Mouse (Mus musculus) hindbrain, embryonic 12.5 days (tissue): Measurements from ENCODE around the gene Hyls1. TPM values are rescaled to one million over a fixed set of nuclear protein-coding genes. Genes with fewer than 3 reads are reported as not detected.

Experiments
- ATAC-seq: fragments of 200-750 bp; cut with Nextera tagmentation; 2 replicates; pipeline ENCODE4 v1.8.0; 2017; ENCODE audit warnings: moderate TSS enrichment; ENCODE audit not compliant: low FRiP score
- H3K27ac ChIP-seq: fragments of 300-500 bp; sonication (generic); 2 replicates; pipeline ENCODE4 v1.5.1; 2016; ENCODE audit warnings: mild to moderate bottlenecking
- H3K27me3 ChIP-seq: fragments of 300-500 bp; sonication (generic); 2 replicates; pipeline ENCODE4 v1.6.1; 2016; ENCODE audit warnings: mild to moderate bottlenecking
- H3K36me3 ChIP-seq: fragments of 300-500 bp; sonication (generic); 2 replicates; pipeline ENCODE4 v1.6.1; 2016; ENCODE audit warnings: mild to moderate bottlenecking
- H3K4me1 ChIP-seq: fragments of 300-500 bp; sonication (generic); 2 replicates; pipeline ENCODE4 v1.6.1; 2016
- H3K4me2 ChIP-seq: fragments of 300-500 bp; sonication (generic); replicated peaks from 2 replicates; pipeline ENCODE4 v1.6.1; 2016; ENCODE audit warnings: mild to moderate bottlenecking
- H3K4me3 ChIP-seq: fragments of 300-500 bp; sonication (generic); 2 replicates; pipeline ENCODE4 v1.5.1; 2016; ENCODE audit warnings: mild to moderate bottlenecking
- H3K9ac ChIP-seq: fragments of 300-500 bp; sonication (generic); 2 replicates; pipeline ENCODE4 v1.6.1; 2016; ENCODE audit warnings: mild to moderate bottlenecking, moderate library complexity
- H3K9me3 ChIP-seq: fragments of 300-500 bp; sonication (generic); replicated peaks from 2 replicates; pipeline ENCODE4 v1.6.1; 2016; ENCODE audit warnings: mild to moderate bottlenecking
- WGBS: fragments of 180-500 bp; shearing (Covaris S2); methylation state at CpG from one replicate; pipeline ENCODE4 v1.1.7; 2016; 5-methylcytosine and 5-hydroxymethylcytosine counted together
- polyA plus RNA-seq: library from polyadenylated mRNA; unstranded; fragments of >200 nt; fragmentation: Nextera tagmentation; extraction: Ambion mirVana; gene quantifications from 2 replicates; pipeline ENCODE4 v1.2.1, GENCODE M21; 2016

Gene Hyls1
- polyA plus RNA-seq, 1 experiment from 2014 or later, result 22.3 TPM

GRCm38 (mm10) chr9:35561076-35561475 lies 9.1 kb downstream of the Hyls1 start:
- no peaks in the 10 kb centered on the region for H3K9me3 ChIP-seq
- 0 out of 2 replicates have a peak, but pooled peaks cover 8% of the 10 kb centered on the region for H3K27me3 ChIP-seq
- H3K36me3 ChIP-seq, result peaks cover 24% of the 10 kb centered on the region
- H3K9ac ChIP-seq, result no peak overlapping the region
- H3K4me1 ChIP-seq, result peaks cover 13% of the 10 kb centered on the region
- WGBS, result 96% methylated on average over 11 of the region's 11 CpGs
- ATAC-seq, result no peak
- H3K4me3 ChIP-seq, result no peak overlapping the region
- no peak overlapping the region for H3K4me2 ChIP-seq
- H3K27ac ChIP-seq, result no peak overlapping the region

GRCm38 (mm10) chr9:35559009-35559890 lies 10.9 kb downstream of the Hyls1 start:
- Histone ChIP-seq H3K36me3 (peaks cover 11% of the 10 kb centered on the region), H3K9ac (peak overlapping the region; percentile 60), H3K4me3 (peak overlapping the region; percentile 51), H3K27ac (peak overlapping the region; percentile 45), H3K9me3 (no peaks in the 10 kb centered on the region), H3K4me1 (peaks cover 13% of the 10 kb centered on the region), H3K4me2 (peak overlapping the region; percentile 89), H3K27me3 (0 out of 2 replicates have a peak, but pooled peaks cover 12% of the 10 kb centered on the region)
- ATAC-seq, result peak; percentile 91
- WGBS, result 2% methylated on average over 31 of the region's 31 CpGs

- no peaks in the 10 kb centered on the region for H3K9me3 ChIP-seq
- H3K27ac ChIP-seq, result peak within 1 kb of the TSS; percentile 45
- peak within 1 kb of the TSS; percentile 60 for H3K9ac ChIP-seq
- 0 out of 2 replicates have a peak, but pooled peaks cover 12% of the 10 kb centered on the region for H3K27me3 ChIP-seq
- peaks cover 11% of the 10 kb centered on the region for H3K36me3 ChIP-seq
- peaks cover 13% of the 10 kb centered on the region for H3K4me1 ChIP-seq
- under 1% methylated on average over 57 of the region's 59 CpGs for WGBS
- peak within 1 kb of the TSS; percentile 51 for H3K4me3 ChIP-seq
- H3K4me2 ChIP-seq, result peak within 1 kb of the TSS; percentile 89
- ATAC-seq, result peak; percentile 87
Measured at GRCm38 (mm10) chr9:35558257-35559008, 11.8 kb downstream of the Hyls1 start, which contains the start of the genes Ddx25 and Pus3. Gene Ddx25 (minus strand): TSS chr9:35558528. Gene Pus3 (plus strand): TSS chr9:35558595.

- H3K36me3 ChIP-seq, result peaks cover 8% of the 10 kb centered on the region
- H3K4me2 ChIP-seq, result no peak overlapping the region
- 0 out of 2 replicates have a peak, but pooled peaks cover 12% of the 10 kb centered on the region for H3K27me3 ChIP-seq
- ATAC-seq, result no peak
- no peak overlapping the region for H3K9ac ChIP-seq
- peaks cover 13% of the 10 kb centered on the region for H3K4me1 ChIP-seq
- H3K27ac ChIP-seq, result no peak overlapping the region
- no peaks in the 10 kb centered on the region for H3K9me3 ChIP-seq
- no peak overlapping the region for H3K4me3 ChIP-seq
- WGBS, result 79% methylated on average over 12 of the region's 12 CpGs
Measured at GRCm38 (mm10) chr9:35556494-35557102, 13.6 kb downstream of the Hyls1 start.

- no peaks in the 10 kb centered on the region for H3K27me3 ChIP-seq
- 87% methylated on average over 9 of the region's 9 CpGs for WGBS
- no peaks in the 10 kb centered on the region for H3K4me1 ChIP-seq
- H3K4me3 ChIP-seq, result no peak overlapping the region
- no peak overlapping the region for H3K27ac ChIP-seq
- H3K4me2 ChIP-seq, result no peak overlapping the region
- H3K36me3 ChIP-seq, result 0 out of 2 replicates have a peak, but pooled peaks cover 9% of the 10 kb centered on the region
- ATAC-seq, result no peak
- H3K9me3 ChIP-seq, result no peaks in the 10 kb centered on the region
- no peak overlapping the region for H3K9ac ChIP-seq
Measured at GRCm38 (mm10) chr9:35548455-35548854, 21.7 kb downstream of the Hyls1 start.

- WGBS, result 82% methylated on average over 9 of the region's 9 CpGs
- H3K36me3 ChIP-seq, result 0 out of 2 replicates have a peak, but pooled peaks cover 13% of the 10 kb centered on the region
- no peak for ATAC-seq
Measured at GRCm38 (mm10) chr9:35546745-35547144, 23.5 kb downstream of the Hyls1 start.

GRCm38 (mm10) chr9:35545704-35546103 lies 24.5 kb downstream of the Hyls1 start:
- no peak overlapping the region for H3K4me3 ChIP-seq
- H3K4me1 ChIP-seq, result no peaks in the 10 kb centered on the region
- no peaks in the 10 kb centered on the region for H3K9me3 ChIP-seq
- H3K36me3 ChIP-seq, result 0 out of 2 replicates have a peak, but pooled peaks cover 13% of the 10 kb centered on the region
- H3K9ac ChIP-seq, result no peak overlapping the region
- WGBS, result 79% methylated on average over 12 of the region's 12 CpGs
- no peak overlapping the region for H3K27ac ChIP-seq
- no peak overlapping the region for H3K4me2 ChIP-seq
- no peak for ATAC-seq
- 0 out of 2 replicates have a peak, but pooled peaks cover 3% of the 10 kb centered on the region for H3K27me3 ChIP-seq

More at GRCm38 (mm10) chr9:35546745-35547144, 23.5 kb downstream of the Hyls1 start:
- H3K9me3 ChIP-seq, result no peaks in the 10 kb centered on the region
- H3K27me3 ChIP-seq, result no peaks in the 10 kb centered on the region
- H3K27ac ChIP-seq, result no peak overlapping the region
- H3K4me2 ChIP-seq, result no peak overlapping the region
- H3K9ac ChIP-seq, result no peak overlapping the region
- no peaks in the 10 kb centered on the region for H3K4me1 ChIP-seq
- no peak overlapping the region for H3K4me3 ChIP-seq

- H3K9ac ChIP-seq, result no peak overlapping the region
Measured at GRCm38 (mm10) chr9:35544666-35545065, 25.5 kb downstream of the Hyls1 start.

GRCm38 (mm10) chr9:35543099-35543860 lies 26.9 kb downstream of the Hyls1 start:
- Histone ChIP-seq H3K4me2 (no peak overlapping the region), H3K9ac (no peak overlapping the region), H3K9me3 (no peaks in the 10 kb centered on the region), H3K36me3 (0 out of 2 replicates have a peak, but pooled peaks cover 13% of the 10 kb centered on the region), H3K4me1 (0 out of 2 replicates have a peak, but pooled peaks cover 3% of the 10 kb centered on the region), H3K27me3 (0 out of 2 replicates have a peak, but pooled peaks cover 3% of the 10 kb centered on the region), H3K4me3 (no peak overlapping the region), H3K27ac (no peak overlapping the region)
- 86% methylated on average over 14 of the region's 14 CpGs for WGBS
- no peak for ATAC-seq

More at GRCm38 (mm10) chr9:35544666-35545065, 25.5 kb downstream of the Hyls1 start:
- no peak overlapping the region for H3K4me2 ChIP-seq
- WGBS, result 80% methylated on average over 2 of the region's 2 CpGs
- no peak overlapping the region for H3K4me3 ChIP-seq
- ATAC-seq, result no peak
- H3K27me3 ChIP-seq, result 0 out of 2 replicates have a peak, but pooled peaks cover 3% of the 10 kb centered on the region
- H3K4me1 ChIP-seq, result no peaks in the 10 kb centered on the region
- H3K9me3 ChIP-seq, result no peaks in the 10 kb centered on the region
- no peak overlapping the region for H3K27ac ChIP-seq
- H3K36me3 ChIP-seq, result 0 out of 2 replicates have a peak, but pooled peaks cover 13% of the 10 kb centered on the region

- ATAC-seq, result no peak
- no peak overlapping the region for H3K4me3 ChIP-seq
- WGBS, result 76% methylated on average over 6 of the region's 6 CpGs
- 0 out of 2 replicates have a peak, but pooled peaks cover 7% of the 10 kb centered on the region for H3K4me1 ChIP-seq
- no peak overlapping the region for H3K9ac ChIP-seq
- 0 out of 2 replicates have a peak, but pooled peaks cover 3% of the 10 kb centered on the region for H3K27me3 ChIP-seq
- H3K4me2 ChIP-seq, result no peak overlapping the region
- H3K27ac ChIP-seq, result no peak overlapping the region
- H3K36me3 ChIP-seq, result 0 out of 2 replicates have a peak, but pooled peaks cover 13% of the 10 kb centered on the region
- no peaks in the 10 kb centered on the region for H3K9me3 ChIP-seq
Measured at GRCm38 (mm10) chr9:35541941-35542340, 28.3 kb downstream of the Hyls1 start.

- no peaks in the 10 kb centered on the region for H3K9me3 ChIP-seq
- H3K4me1 ChIP-seq, result 0 out of 2 replicates have a peak, but pooled peaks cover 7% of the 10 kb centered on the region
- WGBS, result 8% methylated on average over 6 of the region's 6 CpGs
- ATAC-seq, result peak; percentile 72
- H3K4me2 ChIP-seq, result no peak overlapping the region
- 0 out of 2 replicates have a peak, but pooled peaks cover 13% of the 10 kb centered on the region for H3K36me3 ChIP-seq
- no peak overlapping the region for H3K4me3 ChIP-seq
- H3K27ac ChIP-seq, result no peak overlapping the region
- no peak overlapping the region for H3K9ac ChIP-seq
- 0 out of 2 replicates have a peak, but pooled peaks cover 3% of the 10 kb centered on the region for H3K27me3 ChIP-seq
Measured at GRCm38 (mm10) chr9:35541488-35541887, 28.7 kb downstream of the Hyls1 start.
